In the genomic region with DNA sequence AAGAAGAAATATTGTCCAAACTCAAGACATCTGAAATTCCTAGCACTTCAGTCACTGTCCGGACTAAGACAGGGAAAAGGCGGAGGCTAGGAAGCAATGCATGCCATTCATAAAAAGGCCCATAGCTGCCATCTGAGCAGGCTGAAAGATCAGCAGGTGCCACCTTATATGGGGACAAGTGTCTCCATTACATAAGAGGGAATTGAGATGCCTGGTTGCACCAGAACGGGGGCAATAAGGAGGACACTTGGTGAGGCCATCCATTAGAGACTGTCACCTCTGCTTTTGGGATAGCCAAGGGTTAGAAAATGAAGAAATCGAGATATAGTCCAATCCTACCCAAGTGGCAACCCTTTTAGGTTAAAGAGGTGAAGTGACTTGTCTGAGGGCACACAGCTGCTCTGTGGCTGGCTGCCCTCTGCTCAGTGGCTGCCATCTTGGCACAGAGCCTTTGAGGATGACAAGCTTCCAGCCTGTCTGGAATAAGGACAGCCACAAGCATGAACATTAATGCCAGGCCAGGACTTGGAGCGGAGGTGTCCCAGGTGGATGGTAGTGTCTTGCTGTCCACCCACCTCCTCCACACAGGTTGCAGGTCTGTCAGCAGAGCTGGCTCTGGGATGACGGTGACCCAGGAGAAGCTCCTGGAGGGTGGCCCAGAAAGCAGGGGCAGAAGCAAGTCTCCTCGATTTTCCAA, we compare ENCODE assay signal across 20 mouse cellular contexts. TPM values are rescaled to one million over a fixed set of nuclear protein-coding genes. Genes with fewer than 3 reads are reported as not detected.
A peak's percentile ranks its signal among the peaks of the same experiment; 100 is the strongest.
DNase-seq lines count a peak whose midpoint lies in the region.
"Had no signal": no experiment of that assay in that cellular context is flagged by ENCODE, and none has a peak within 500 bp of the region (broad histone marks: within the 10 kb centered on the region; RNA-seq: fewer than 3 reads in every experiment).

No protein-coding gene starts in this region.

- peak; percentile 28 for DNase-seq in adrenal gland, adult 2 months
- no peak for DNase-seq in adrenal gland, postnatal 4 days (ENCODE audit: low spot score in 2 of 2)
- DNase-seq in left cerebral cortex, postnatal 4 days, result peak; percentile 72
- no peak for DNase-seq in left cerebral cortex, adult 18-20 months (ENCODE audit: low spot score in 2 of 2)
- DNase-seq in cerebellum, postnatal 10 days, result peak; percentile 84 to 86
- DNase-seq in gastrocnemius, postnatal 25 days, result peak; percentile 59
- DNase-seq in layer of hippocampus, postnatal 25 days (ENCODE audit: extremely low spot score in 1 of 2, low spot score in 1 of 2), result no peak
- DNase-seq in kidney, adult 9 months, result no peak
- DNase-seq: heart, postnatal 4 days; kidney, adult 18-20 months; liver, embryonic 13.5 days; thymus, adult 18-20 months had no signal

- intact Hi-C loops in left cerebral cortex, postnatal 4 days (cut with DNase I), result no loop called here

RNA-seq across cellular contexts. Expression of gene Cebpe, which starts 8.8 kb away (rescaled TPM):
- total RNA-seq in adrenal gland, adult 2 months (2021), result not detected
- polyA plus RNA-seq in adrenal gland, adult 2 months (2012; rRNA removed), result 0.18 and 0.52 TPM in 2 replicates
- 1 to 10 TPM in 1 of 2 experiments, under 1 TPM in 1; 0.78 to 1.6 TPM for total RNA-seq in adrenal gland, postnatal 4 days (2021)
- not detected for total RNA-seq in left cerebral cortex, postnatal 4 days (2021)
- not detected for total RNA-seq in left cerebral cortex, adult 18-20 months (2021)
- total RNA-seq in gastrocnemius, postnatal 25 days (2021), result not detected
- not detected for total RNA-seq in layer of hippocampus, postnatal 25 days (2021)
- total RNA-seq: heart, postnatal 4 days; layer of hippocampus, postnatal 10 days; left cerebral cortex, postnatal 25 days had no signal
- polyA plus RNA-seq: CD4-positive, CD25-positive, alpha-beta regulatory T cell, adult 4 months; forebrain, embryonic 12.5 days; heart, embryonic 11.5 days; midbrain, embryonic 16.5 days; stomach, embryonic 14.5 days had no signal

RNA-seq across cellular contexts. Expression of gene Gm29776, which starts 22.2 kb away (rescaled TPM):
- total RNA-seq in adrenal gland, adult 2 months (2021), result not detected
- 0.07 and 0.08 TPM in 2 replicates for polyA plus RNA-seq in adrenal gland, adult 2 months (2012; rRNA removed)
- total RNA-seq in adrenal gland, postnatal 4 days (2021), result under 1 TPM; 0.11 TPM
- not detected for total RNA-seq in left cerebral cortex, postnatal 4 days (2021)
- total RNA-seq in left cerebral cortex, adult 18-20 months (2021), result not detected
- not detected for total RNA-seq in gastrocnemius, postnatal 25 days (2021)
- not detected for total RNA-seq in layer of hippocampus, postnatal 25 days (2021)
- total RNA-seq: layer of hippocampus, postnatal 10 days had no signal
- polyA plus RNA-seq: CD4-positive, CD25-positive, alpha-beta regulatory T cell, adult 4 months; forebrain, embryonic 12.5 days; G1E had no signal

RNA-seq across cellular contexts. Expression of gene Acin1, which starts 34.1 kb away (rescaled TPM):
- 100 to 1,000 TPM; 120 to 177 TPM for total RNA-seq in adrenal gland, adult 2 months (2021)
- polyA plus RNA-seq in adrenal gland, adult 2 months (2012; rRNA removed), result 93.0 and 109 TPM in 2 replicates
- 100 to 1,000 TPM; 252 to 273 TPM for total RNA-seq in adrenal gland, postnatal 4 days (2021)
- 100 to 1,000 TPM; 273 to 279 TPM for total RNA-seq in left cerebral cortex, postnatal 4 days (2021)
- total RNA-seq in left cerebral cortex, adult 18-20 months (2021), result 100 to 1,000 TPM; 193 to 195 TPM
- total RNA-seq in gastrocnemius, postnatal 25 days (2021), result 10 to 100 TPM; 61.2 to 78.1 TPM
- 100 to 1,000 TPM; 172 to 215 TPM for total RNA-seq in layer of hippocampus, postnatal 25 days (2021)

RNA-seq across cellular contexts. Expression of gene 1700123O20Rik, which starts 34.8 kb away (rescaled TPM):
- 10 to 100 TPM; 39.8 to 41.7 TPM for total RNA-seq in adrenal gland, adult 2 months (2021)
- polyA plus RNA-seq in adrenal gland, adult 2 months (2012; rRNA removed), result 52.7 and 81.0 TPM in 2 replicates
- total RNA-seq in adrenal gland, postnatal 4 days (2021), result 10 to 100 TPM; 38.2 to 43.0 TPM
- 10 to 100 TPM; 27.4 to 30.2 TPM for total RNA-seq in left cerebral cortex, postnatal 4 days (2021)
- 10 to 100 TPM; 22.9 to 25.8 TPM for total RNA-seq in left cerebral cortex, adult 18-20 months (2021)
- 10 to 100 TPM in 1 of 2 experiments, 1 to 10 TPM in 1; 8.4 to 10.0 TPM for total RNA-seq in gastrocnemius, postnatal 25 days (2021)
- 10 to 100 TPM; 27.3 to 28.7 TPM for total RNA-seq in layer of hippocampus, postnatal 25 days (2021)

Comparison
In these comparisons a context has a peak if more than half of its experiments do, and no peak if none do; other contexts are left out.
1. DNase-seq: peak in adrenal gland, adult 2 months (single experiment), left cerebral cortex, postnatal 4 days (single experiment), cerebellum, postnatal 10 days (2 of 2) and gastrocnemius, postnatal 25 days (single experiment); none in adrenal gland, postnatal 4 days (0 of 2), left cerebral cortex, adult 18-20 months (0 of 2), layer of hippocampus, postnatal 25 days (0 of 2) and kidney, adult 9 months (single experiment).